Mouse (Mus musculus) mesoderm, embryonic 11.5 days (tissue): ENCODE data around the gene Gls.

Source experiments
- DNase-seq: peaks from one replicate; pipeline ENCODE4 v3.0.0-alpha.2; 2012; ENCODE audit warnings: low read depth, low spot score

Gene Gls

DNA sequence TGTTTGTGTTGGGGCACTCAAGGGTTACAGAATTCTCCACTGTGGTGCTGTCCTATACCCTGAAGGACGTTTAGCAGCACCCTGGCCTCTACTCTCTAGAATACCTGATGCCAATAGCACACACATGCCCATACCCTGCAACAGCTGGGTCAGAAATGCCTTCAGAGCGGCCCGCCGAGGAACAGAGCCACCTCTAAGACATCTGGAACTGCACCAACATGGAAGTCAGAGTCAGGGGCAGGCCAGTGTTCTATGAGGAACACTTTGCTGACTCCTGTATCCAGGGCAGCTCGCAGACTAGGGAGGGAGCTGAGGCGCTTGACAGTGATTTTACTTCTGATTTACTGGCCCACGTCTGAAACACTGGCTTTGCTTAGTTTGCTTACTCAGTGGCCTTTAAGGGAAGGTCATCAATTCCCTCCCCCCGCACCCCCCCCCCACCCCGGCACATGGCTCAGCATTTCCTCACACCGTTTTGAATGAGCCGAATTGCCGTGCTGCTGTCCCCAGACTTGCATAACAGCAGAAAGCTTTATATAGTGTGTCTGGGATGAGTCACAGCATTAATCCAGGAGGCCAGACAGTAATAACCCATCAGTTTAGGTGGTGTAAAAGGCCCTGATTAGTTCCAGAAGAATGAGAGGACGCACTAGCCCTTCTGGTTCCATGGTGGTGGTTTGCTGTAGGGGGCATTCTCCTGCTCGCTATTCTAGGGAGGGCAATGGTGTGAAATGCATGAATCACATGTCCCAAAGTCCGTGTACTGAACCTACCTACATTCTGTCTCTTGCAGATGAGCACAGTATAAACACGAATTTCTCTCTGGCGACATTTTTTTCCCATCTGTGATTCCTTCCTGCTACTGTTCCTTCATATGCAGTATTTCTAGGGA, 74.3 kb downstream of the Gls start:
- no peak for DNase-seq

DNA sequence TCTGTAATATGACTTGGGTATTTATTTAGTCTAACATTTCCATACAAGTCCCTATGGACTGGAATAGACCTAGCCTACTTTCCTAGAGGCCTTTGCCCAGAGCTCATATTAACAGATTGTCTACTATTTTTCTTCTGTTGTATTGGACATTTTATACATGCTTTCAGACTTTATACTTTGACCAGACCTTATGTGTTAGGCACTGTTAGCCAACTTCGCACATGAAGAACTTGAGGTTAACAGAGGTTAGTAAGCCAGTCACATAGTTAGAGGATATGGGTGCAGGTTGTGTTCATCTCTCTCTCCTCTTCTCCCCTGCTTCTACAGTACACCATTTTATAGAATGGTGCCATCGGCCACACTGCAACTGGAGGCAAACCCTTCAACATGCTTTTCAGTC, 75.0 kb downstream of the Gls start:
- no peak for DNase-seq

DNA sequence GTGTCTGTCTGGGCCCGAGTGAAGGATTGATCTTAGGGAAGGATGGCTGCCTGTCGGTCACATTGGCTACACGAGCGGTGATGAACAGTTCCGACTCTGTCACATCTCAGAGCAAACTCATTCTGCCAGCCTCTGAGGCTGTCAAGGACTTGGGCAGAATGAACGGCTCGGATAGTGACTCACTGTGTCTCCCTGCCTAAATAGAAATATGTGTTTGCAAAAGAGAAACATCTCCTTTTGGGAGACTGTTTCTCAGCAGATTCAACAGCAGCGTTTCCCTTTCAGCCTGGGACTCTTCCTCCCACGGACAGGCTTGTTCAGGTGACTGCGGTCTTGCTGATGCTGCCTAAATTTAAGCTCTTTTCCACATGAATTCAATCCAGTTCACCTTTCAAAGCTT, 76.7 kb downstream of the Gls start:
- DNase-seq = no peak

DNA sequence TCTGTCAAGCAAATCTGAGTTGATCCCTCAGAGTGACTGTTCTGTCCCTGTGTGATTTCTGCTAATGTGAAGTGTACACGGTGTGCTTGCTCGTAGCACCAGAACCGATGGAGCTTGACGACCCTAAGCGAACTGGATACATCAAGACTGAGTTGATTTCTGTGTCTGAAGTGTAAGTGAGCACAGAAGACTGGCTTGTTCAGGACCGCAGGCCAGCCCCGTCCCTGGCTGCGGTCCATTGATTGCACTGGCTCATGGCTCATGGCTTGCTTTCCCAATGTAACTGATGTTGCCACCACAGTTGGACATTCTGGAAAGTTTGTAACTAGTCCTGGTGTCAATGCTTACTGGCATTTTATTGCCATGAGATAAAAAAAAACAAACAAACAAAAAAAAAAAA, 78.1 kb downstream of the Gls start:
- no peak for DNase-seq

DNA sequence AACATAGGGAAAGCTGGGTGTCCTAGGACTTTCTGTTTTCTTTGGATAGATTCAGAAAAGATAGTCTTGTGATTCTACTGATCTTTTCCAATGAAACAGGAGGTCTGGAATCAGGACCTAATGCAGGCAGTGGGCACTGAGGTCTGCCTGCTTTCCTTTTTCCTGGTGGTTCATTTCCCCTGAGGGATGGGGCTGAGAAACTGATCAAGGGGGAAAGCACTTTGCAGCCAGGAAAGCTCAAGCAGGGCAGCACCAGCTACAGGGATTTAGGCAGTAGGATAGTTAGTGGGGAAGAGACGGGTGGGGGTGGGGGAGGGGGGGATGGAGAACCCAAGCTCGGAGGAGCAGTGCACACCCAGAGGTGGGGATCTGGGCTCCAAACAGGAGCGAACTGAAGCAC, 80.1 kb downstream of the Gls start:
- DNase-seq = no peak

DNA sequence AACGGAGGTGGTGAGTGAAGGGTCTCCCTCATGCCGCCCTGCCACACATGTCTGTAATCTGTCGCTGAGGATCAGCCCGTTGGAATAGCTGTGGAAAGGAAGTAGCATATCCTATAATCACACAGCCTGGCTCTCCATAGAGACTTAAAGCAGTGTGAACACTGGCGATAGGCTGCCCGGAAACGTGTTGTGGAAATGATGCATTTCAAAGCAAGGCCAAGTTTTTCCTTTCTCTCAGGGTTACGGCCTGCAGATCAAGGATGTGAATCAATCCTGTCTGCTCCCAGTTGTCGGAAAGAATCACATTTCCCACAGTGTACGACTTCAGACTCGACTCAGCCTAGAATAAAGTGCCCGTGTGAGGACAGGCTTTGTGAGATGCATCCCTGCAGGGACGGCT, 80.7 kb downstream of the Gls start:
- DNase-seq = no peak

DNA sequence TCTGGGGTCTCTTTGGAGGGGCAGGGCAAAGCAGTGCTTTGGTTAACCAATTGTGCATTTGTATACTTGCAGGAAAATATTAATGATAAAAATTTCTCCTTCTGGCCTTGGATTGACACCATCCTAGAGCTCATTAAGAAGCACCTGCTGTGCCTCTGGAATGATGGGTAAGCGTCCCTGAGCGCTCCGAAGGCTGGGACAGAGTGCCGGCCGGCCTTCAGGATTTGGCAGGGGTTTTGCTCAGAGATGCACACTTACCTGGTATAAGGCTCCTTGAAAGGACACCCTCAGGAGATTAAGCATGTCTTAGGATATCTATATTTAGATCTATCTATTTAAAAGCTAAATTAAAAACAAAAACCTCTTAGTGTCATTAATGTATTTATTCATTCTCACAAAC, 81.9 kb downstream of the Gls start:
- DNase-seq = no peak

DNA sequence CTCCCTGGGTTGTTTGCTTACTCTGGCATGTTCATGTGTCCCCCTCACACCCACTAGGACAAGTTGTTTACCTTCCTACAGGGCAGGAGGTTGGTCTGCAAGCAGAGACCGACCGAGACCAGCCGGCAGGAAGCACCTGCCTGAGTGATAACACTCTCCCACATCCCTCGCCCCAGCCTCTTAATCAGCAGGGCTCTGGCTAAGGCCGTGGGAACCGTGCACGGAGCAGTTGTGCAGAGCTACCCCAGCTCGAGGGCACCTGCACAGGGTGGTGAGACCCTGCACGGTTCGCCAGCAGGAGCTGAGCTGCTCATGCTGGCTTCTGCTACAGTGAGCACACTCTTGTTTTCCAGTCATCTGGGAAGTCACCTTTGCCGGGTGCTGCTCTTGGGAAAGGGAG, 82.4 kb downstream of the Gls start:
- DNase-seq = no peak

DNA sequence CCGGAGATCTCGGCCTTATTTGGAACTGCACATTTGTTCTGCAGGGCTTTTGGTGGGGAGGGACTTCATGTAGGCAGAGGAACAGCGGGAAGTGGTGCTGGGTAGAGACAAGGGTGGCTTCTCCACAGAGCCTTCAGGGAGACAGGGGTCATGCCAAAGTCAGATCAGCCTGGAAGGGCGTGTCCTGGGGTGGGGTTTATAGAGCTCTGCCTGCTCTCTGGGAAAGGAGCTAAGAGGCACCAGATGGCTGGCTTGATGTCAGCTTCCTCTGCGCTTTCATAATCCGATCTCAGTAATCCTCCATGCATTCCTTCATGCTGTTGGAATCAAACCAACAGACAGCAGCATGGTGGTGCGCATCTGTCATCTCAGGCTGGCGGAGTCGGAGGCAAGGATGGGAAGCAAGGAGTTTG, 83.1 kb downstream of the Gls start:
- DNase-seq = peak; percentile 38

DNA sequence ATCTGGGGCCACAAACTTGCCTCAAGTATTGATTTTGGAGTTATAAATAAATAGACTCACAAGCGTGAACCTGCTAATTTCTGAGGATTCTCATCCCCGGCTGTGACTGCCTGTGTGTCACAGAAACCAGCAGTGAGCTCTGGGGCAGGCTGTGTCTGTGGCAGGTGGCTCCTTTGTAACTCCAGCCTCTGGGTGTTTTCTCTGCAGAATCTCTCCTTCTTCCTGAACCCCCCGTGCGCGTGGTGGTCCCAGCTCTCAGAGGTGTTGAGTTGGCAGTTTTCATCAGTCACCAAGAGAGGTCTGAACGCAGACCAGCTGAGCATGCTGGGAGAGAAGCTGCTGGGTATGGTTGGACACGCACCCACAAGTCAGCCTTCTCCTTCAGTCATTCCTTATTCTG, 84.3 kb downstream of the Gls start:
- DNase-seq = no peak

DNA sequence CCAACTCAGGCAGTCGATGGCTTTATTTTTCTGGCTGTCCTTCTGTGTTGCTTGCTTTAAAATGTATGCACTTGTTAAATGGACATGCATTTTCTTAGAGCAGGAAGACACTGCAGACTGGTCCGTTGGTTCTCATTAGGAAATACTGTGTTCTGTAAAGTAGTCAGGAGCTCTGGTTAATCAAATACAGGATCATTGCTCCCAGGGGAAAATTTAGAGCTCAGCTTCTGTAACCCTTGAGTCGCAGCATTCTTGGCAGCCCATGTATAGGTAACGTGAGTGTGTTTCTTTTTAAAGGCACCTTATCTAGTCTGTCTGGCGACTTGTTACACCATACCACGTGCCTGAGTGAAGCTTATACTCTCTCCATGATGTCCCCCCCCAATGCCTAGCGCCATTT, 84.9 kb downstream of the Gls start:
- DNase-seq = no peak

DNA sequence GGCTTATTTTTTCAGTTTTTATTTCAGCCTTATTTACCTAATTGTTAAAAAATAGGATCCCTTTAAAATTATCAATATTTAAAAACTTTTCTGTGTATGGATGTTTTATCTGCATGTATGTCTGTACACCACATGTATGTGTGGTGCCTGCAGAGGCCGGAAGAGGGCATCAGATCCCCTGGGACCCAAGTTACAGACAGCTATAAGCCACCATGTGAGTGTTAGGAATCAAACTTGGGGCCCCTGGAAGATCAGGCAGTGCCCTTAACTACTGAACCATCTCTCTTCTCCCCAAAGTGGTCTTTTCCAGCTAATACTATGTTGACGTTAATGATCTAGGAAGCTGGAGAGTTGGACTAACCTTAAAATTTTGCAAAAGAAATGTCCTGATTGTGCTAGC, 85.6 kb downstream of the Gls start:
- no peak for DNase-seq

DNA sequence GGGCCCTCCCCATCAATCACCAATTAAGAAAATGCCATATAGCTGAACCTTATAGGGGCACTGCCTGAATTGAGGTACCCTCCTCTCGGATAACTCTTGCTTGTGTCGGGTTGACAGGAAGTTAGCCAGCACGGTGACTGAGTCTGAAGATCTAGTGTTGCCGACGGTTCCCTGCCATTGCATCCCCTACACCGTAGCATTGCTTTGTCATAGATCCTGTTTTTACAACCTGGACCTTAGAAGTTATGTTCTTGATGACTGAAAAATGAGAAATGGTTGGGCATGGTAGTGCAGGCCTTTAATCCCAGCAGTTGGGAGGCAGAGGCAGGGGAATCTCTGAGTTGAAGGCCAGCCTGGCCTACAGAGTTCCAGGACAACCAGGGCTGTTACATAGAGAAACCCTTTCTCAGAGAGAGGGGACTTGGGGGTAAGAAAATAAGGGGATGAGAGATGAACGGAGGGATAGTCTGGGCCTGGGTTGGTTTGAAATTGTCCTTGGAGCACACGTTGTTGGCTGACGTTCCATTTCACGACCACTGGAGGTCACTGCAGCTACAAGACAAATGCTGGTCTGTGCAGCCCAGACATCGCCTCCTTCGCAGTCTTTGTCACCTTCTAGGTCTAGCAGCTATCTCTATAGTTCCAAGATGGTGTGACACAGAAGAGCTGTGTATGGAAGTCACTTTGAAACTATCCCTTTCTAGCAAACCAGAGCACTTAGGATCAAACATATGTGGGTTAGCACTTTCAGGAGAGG, 86.6 kb downstream of the Gls start:
- peak; percentile 73 for DNase-seq

DNA sequence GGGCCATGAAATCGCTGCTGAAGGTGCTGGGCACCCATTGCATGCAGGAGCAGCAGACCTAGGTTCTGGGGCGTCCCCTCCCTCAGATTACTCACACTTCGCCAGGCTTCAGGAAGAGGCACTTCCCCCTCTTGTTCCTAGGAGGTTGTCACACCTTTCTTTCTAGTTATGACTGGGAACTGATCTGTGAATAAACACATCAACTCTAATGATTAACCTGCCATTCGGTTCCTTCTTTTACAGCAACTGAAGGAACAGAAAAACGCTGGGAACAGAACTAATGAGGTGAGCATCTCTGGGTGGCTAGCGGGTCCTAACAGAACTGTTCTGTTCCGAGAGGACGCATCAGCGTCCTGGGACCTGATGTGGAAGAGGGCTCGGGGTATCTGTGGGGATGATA, 88.1 kb downstream of the Gls start:
- no peak for DNase-seq

DNA sequence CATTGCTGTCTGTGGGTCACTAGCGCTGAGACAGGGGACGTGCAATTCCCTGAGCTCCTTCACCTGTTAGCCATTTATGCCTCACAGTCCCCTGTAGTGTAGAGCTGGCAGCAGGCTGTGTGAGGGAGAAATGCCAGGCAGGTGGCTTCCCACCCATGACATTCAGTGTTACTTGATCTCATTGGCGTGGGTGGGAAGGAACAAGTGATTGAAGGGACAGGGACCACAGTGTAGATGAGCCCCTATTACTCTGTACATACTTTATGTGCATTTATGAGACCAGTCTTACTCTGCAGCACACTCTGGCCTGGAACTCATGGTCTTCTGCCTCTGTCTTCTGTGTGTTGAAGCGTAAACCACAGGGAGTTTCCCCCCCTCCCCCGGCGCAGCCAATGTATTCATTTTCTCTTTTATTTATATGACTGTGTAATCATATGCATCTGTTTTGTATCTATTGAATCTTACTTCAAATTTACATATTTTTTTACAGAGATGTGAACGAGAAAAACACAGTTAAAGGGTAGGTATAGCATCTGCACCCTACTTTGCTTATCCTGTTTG, 89.4 kb downstream of the Gls start:
- DNase-seq = no peak

DNA sequence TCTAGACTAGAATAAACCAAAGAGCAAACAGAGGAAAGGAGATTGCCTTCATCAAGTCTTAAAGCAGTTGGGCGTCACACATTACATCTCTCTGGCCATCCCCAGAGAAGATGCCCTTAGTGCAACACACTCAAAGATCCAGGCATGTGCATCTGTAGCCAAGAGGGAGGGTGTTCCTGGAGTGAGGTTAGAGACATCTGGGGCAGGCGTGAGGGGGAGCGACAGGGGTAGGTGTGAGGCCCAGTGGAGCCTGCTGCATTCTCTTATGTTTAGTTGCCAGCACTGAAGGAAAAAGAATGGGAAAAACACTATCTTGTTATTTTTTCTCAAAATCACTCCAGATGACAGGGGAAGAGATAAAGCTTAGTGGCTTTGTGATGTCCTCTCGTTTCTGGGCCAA, 89.8 kb downstream of the Gls start:
- no peak for DNase-seq

DNA sequence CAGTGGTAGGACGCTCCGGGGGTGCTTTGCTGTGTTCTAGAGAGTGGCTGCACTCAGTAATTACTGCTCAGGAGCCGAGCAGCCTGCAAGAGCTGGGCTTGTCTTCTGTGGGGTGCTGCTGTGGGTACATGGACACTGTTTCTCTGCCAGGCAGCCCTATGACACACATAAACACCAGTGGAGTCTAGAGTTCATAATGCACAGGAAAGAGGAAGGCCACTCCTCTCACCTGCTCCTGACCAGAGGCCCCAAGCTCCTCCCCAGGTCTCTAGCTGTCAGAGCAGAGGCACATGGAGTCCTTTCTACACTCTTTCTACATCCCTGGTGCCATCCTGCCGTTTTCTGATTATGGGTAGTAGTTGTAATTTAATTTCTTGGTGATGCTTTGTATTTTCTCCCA, 90.9 kb downstream of the Gls start:
- DNase-seq = no peak

DNA sequence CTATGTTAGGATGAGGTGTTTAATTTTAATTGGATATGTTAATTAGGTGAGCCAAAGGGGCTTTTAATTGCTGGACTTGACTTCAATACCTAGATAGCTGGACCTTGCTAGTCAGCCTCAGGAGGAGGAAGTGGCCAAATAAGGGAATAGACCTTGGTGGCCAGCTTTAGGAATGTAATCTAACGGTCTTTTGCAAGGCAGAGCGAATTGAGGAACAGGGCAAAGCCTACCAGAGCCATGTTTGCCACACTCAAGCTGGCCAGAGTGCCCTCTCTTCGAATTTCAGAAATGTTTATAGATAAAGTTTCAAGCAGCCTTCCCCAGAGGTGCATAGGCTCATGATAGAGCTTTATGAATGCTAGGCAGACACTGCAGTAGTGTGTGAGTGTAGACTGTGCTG, 91.5 kb downstream of the Gls start:
- DNase-seq = no peak

DNA sequence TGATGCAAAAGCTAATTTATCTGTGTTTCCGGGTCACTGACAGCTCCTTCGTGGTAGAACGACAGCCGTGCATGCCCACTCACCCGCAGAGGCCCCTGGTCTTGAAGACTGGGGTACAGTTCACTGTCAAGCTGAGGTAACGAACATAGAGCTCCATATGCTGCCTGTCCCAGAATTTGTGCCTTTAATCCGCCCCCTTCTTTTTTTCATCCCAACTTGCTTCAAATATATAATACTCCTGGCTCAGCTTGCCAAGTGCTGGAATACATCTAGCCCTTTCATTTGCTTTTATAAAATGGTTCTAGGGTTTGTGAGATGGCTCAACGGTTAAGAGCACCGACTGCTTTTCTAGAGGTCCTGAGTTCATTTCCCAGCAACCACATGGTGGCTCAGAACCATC, 92.5 kb downstream of the Gls start:
- DNase-seq = no peak

DNA sequence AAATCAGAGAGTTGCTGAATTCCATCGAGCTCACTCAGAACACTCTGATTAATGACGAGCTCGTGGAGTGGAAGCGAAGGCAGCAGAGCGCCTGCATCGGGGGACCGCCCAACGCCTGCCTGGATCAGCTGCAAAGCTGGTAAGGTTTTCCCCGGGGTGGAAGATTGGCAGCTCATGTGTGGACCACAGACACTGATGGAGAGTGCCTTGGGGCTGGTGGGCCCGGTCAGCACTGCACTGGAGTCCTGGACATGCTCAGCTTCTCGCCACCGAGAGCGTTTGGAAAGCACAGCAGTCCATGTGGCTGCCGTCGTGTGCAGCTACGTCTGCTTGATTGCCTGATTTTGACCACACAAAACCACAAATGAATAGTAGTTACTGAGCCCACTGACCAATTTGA, 95.7 kb downstream of the Gls start:
- no peak for DNase-seq

DNA sequence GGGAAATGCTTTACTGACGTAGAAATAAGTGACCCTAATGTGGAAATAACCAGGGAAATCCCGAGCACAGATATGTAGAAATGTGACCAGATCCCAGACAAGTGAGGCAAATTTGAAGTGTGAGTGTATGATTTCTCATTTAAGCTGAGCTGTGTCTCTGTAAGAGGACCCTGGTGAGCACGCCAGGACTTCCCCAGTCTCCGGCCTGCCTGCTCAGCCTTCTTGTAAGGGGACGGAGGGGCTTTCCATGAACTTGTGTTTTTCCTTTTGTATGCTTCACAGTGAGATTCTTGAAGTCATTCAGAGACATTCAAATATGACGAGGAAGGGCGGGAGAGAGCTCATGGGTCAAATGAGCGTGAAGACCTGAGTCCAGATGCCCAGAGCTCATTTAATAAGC, 99.8 kb downstream of the Gls start:
- no peak for DNase-seq

DNA sequence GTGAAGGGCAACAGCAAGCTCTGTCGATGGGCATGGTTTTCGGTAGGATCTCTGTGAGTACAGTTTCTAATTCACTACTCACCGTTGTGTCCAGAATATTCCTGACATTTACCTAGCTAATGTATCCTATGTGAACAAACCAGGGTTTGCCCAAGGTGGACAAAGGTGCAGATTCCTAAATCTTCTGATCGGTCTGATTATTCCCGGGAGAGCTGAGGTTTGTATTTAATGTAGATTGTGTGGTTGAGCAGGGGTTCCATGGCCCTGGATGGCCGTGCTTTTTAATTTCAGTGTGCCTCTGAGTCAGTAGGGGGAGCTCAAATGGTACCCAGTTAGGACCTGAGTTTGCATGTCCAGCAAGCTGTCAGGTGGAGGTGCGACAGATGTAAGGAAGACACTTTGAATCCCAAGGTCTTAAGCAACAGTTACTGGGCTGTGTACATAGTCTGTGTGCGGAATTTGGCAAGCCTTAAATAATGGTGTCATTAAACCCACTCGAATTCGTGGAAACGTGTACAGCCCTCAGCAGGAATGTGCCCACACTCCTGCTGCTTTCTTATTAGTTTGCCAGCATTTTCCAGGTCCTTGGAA, 101.2 kb downstream of the Gls start:
- DNase-seq = no peak

DNA sequence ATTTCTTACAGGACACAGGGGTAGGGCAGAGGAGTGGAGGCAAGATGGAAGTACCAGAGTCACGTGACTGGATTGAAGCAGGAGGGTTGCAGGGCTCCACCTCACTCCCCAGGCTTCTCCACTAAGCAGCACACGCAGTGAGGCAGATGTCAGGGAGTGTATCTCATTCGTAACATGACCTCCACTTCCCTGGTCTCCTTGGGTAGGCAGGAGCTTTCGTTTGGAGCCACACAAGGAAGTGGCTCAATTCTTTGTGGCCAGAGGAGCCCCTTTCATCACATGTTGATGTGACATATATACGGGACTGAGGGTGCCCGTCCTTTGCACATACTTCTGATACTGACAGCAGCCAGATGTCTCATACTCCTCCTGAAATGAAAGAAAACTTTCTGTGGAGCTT, 103.2 kb downstream of the Gls start:
- DNase-seq = no peak
